11 mouse cellular contexts compared by ENCODE assay signal in the genomic region with DNA sequence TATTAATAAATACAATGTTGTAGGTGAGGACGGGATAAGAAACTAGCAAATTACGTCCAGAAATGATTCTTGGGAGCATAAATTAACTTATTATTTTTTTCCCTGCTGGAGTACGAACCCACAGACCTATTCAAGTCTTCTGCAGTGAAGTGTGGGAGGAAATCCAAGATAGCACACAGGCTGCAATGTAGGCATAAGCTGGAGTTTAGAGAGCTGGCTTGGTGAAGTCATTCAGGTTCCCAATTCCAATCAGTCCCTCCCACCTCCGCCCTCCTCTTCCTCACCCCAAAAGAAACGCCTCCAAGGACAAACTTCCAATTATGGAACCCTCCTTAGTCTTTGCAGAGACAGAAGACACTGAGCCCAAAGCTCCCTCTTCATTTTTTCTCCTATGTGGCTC. TPM values are rescaled to one million over a fixed set of nuclear protein-coding genes. Genes with fewer than 3 reads are reported as not detected.
DNase-seq lines count a peak whose midpoint lies in the region; ATAC-seq lines count a peak whose summit lies in the region.
"Had no signal": no experiment of that assay in that cellular context is flagged by ENCODE, and none has a peak within 500 bp of the region (broad histone marks: within the 10 kb centered on the region; RNA-seq: fewer than 3 reads in every experiment).

No protein-coding gene starts in this region.

- peak overlapping the region; percentile 53; the same call in 1 of the 2 replicates for H3K4me3 ChIP-seq in hindbrain, embryonic 10.5 days
- no peak overlapping the region for H3K4me3 ChIP-seq in hindbrain, embryonic 11.5 days (ENCODE audit: low read depth, low read length)
- H3K4me3 ChIP-seq in intestine, embryonic 16.5 days (ENCODE audit: low read length), result peak overlapping the region; percentile 50

- H3K9me3 ChIP-seq in hindbrain, embryonic 10.5 days, result no peaks in the 10 kb centered on the region
- H3K9me3 ChIP-seq in hindbrain, embryonic 11.5 days (ENCODE audit: control insufficient read depth, low read length), result no peaks in the 10 kb centered on the region
- H3K9me3 ChIP-seq in intestine, embryonic 16.5 days (ENCODE audit: control insufficient read depth, low read length), result no peaks in the 10 kb centered on the region
- H3K9me3 ChIP-seq: neural tube, embryonic 12.5 days had no signal

- H3K27ac ChIP-seq in hindbrain, embryonic 10.5 days, result no peak overlapping the region
- H3K27ac ChIP-seq in hindbrain, embryonic 11.5 days (ENCODE audit: low read depth, low read length), result no peak overlapping the region
- peak overlapping the region; percentile 55; the same call in 1 of the 2 replicates for H3K27ac ChIP-seq in intestine, embryonic 16.5 days (ENCODE audit: low read length)
- H3K27ac ChIP-seq: neural tube, embryonic 12.5 days had no signal

- H3K4me2 ChIP-seq in hindbrain, embryonic 11.5 days (replicated peaks; ENCODE audit: low read depth, low read length), result no peak overlapping the region
- peak overlapping the region; percentile 75 for H3K4me2 ChIP-seq in intestine, embryonic 16.5 days (ENCODE audit: low read depth, low read length)

- H3K36me3 ChIP-seq in hindbrain, embryonic 10.5 days, result no peaks in the 10 kb centered on the region
- no peaks in the 10 kb centered on the region for H3K36me3 ChIP-seq in hindbrain, embryonic 11.5 days (ENCODE audit: control insufficient read depth, insufficient read depth, low read length)
- no peaks in the 10 kb centered on the region for H3K36me3 ChIP-seq in intestine, embryonic 16.5 days (ENCODE audit: control insufficient read depth, insufficient read depth, low read length)
- H3K36me3 ChIP-seq: neural tube, embryonic 12.5 days had no signal

- H3K4me1 ChIP-seq in hindbrain, embryonic 10.5 days (replicated peaks), result peaks cover 13% of the 10 kb centered on the region; the same call in 1 of the 2 replicates
- H3K4me1 ChIP-seq in hindbrain, embryonic 11.5 days (replicated peaks; ENCODE audit: control insufficient read depth, insufficient read depth, low read length), result peaks cover 4% of the 10 kb centered on the region; the same call in 1 of the 2 replicates
- H3K4me1 ChIP-seq in intestine, embryonic 16.5 days (ENCODE audit: control insufficient read depth, insufficient read depth, low read length), result no peaks in the 10 kb centered on the region; the same call in 1 of the 2 replicates

- ATAC-seq in hindbrain, embryonic 11.5 days (ENCODE audit: low FRiP score), result no peak
- ATAC-seq in intestine, embryonic 16.5 days, result 0 out of 2 replicates have a peak, but pooled peaks have one; percentile 16

- peaks cover 27% of the 10 kb centered on the region for H3K27me3 ChIP-seq in hindbrain, embryonic 10.5 days (ENCODE audit: insufficient read depth, poor library complexity, severe bottlenecking)
- H3K27me3 ChIP-seq in hindbrain, embryonic 11.5 days (ENCODE audit: control insufficient read depth, insufficient read depth, low read length), result peaks cover 6% of the 10 kb centered on the region
- no peaks in the 10 kb centered on the region for H3K27me3 ChIP-seq in intestine, embryonic 16.5 days (replicated peaks; ENCODE audit: control insufficient read depth, insufficient read depth, low read length)

- WGBS in hindbrain, embryonic 10.5 days, result 71% methylated on average over 5 of the region's 5 CpGs
- WGBS in hindbrain, embryonic 11.5 days, result 65% methylated on average over 5 of the region's 5 CpGs
- 47% methylated on average over 5 of the region's 5 CpGs for WGBS in intestine, embryonic 16.5 days

- no peak for DNase-seq in hindbrain, embryonic 10.5 days (ENCODE audit: low spot score)
- DNase-seq in hindbrain, embryonic 11.5 days (ENCODE audit: low spot score), result no peak
- peak; percentile 56 for DNase-seq in right cerebral cortex, adult 18-20 months
- no peak for DNase-seq in right cerebral cortex, postnatal 4 days
- peak; percentile 68 for DNase-seq in telencephalon, adult 2 months (ENCODE audit: low read depth, low spot score)
- DNase-seq in testis, postnatal 10 days (ENCODE audit: low spot score), result no peak
- DNase-seq in ovary, adult 18-20 months (ENCODE audit: low spot score), result no peak
- DNase-seq: adrenal gland, postnatal 14 days; gastrocnemius, postnatal 25 days had no signal

- no peak overlapping the region for H3K9ac ChIP-seq in hindbrain, embryonic 11.5 days (ENCODE audit: low read depth, low read length)
- H3K9ac ChIP-seq in intestine, embryonic 16.5 days (ENCODE audit: low read depth, low read length), result peak overlapping the region; percentile 60; the same call in 1 of the 2 replicates
- H3K9ac ChIP-seq: neural tube, embryonic 12.5 days had no signal

RNA-seq across cellular contexts. Expression of a gene that starts 0.9 kb away (rescaled TPM):
- polyA plus RNA-seq in hindbrain, embryonic 10.5 days (2016; fragmentation: Nextera tagmentation; extraction: Ambion mirVana), result 0.70 and 1.3 TPM in 2 replicates
- 0.66 and 1.7 TPM in 2 replicates for polyA plus RNA-seq in hindbrain, embryonic 11.5 days (2014; fragmentation: Nextera tagmentation; extraction: Ambion mirVana)
- 2.8 and 3.6 TPM in 2 replicates for polyA plus RNA-seq in intestine, embryonic 16.5 days (2015; fragmentation: Nextera tagmentation; extraction: Ambion mirVana)

RNA-seq across cellular contexts. Expression of a gene that starts 54.6 kb away (rescaled TPM):
- polyA plus RNA-seq in hindbrain, embryonic 10.5 days (2016; fragmentation: Nextera tagmentation; extraction: Ambion mirVana), result 21.1 and 31.4 TPM in 2 replicates
- 33.5 and 34.2 TPM in 2 replicates for polyA plus RNA-seq in hindbrain, embryonic 11.5 days (2014; fragmentation: Nextera tagmentation; extraction: Ambion mirVana)
- 23.2 and 24.2 TPM in 2 replicates for polyA plus RNA-seq in intestine, embryonic 16.5 days (2015; fragmentation: Nextera tagmentation; extraction: Ambion mirVana)

Comparison
In these comparisons a context has a peak if more than half of its experiments do, and no peak if none do; other contexts are left out.
1. DNase-seq: peak in right cerebral cortex, adult 18-20 months (single experiment) and telencephalon, adult 2 months (single experiment); none in hindbrain, embryonic 10.5 days (single experiment), hindbrain, embryonic 11.5 days (single experiment), right cerebral cortex, postnatal 4 days (single experiment), testis, postnatal 10 days (single experiment) and ovary, adult 18-20 months (single experiment).